Mouse (Mus musculus) thymus, postnatal 4 days (tissue): ENCODE measurements around the gene Itgbl1.

Experiments used
- DNase-seq: peaks from one replicate; pipeline ENCODE4 v3.0.0; 2021

Itgbl1 gene

GRCm38 (mm10) chr14:123990591-123991195, 330.9 kb downstream of the Itgbl1 start:
- no peak for DNase-seq
